Mouse (Mus musculus) liver, embryonic 11.5 days (tissue): Measurements from ENCODE around the gene Mslnl. TPM values are rescaled to one million over a fixed set of nuclear protein-coding genes. Genes with fewer than 3 reads are reported as not detected.
"Not testable (repeated sequence)": the region's sequence is repeated elsewhere in the genome, so short reads cannot be mapped to it uniquely, and the experiment has no call there.

Experiments used
- ATAC-seq: fragments of 200-750 bp; cut with Nextera tagmentation; replicated peaks from 2 replicates; pipeline ENCODE4 v1.8.0; 2017; ENCODE audit warnings: moderate number of reproducible peaks, mild to moderate bottlenecking, moderate TSS enrichment, moderate library complexity; ENCODE audit not compliant: low FRiP score
- DNase-seq: peaks from one replicate; pipeline ENCODE4 v3.0.0-alpha.2; 2017; ENCODE audit warnings: low spot score
- H3K27ac ChIP-seq: fragments of 300-500 bp; sonication (generic); 2 replicates; pipeline ENCODE4 v1.5.1; 2014; ENCODE audit warnings: mild to moderate bottlenecking, low read depth, low read length, control low read depth
- H3K27me3 ChIP-seq: fragments of 300-500 bp; sonication (generic); replicated peaks from 2 replicates; pipeline ENCODE4 v1.6.1; 2014; ENCODE audit warnings: low read length, mixed read lengths; ENCODE audit not compliant: control insufficient read depth, insufficient read depth
- H3K36me3 ChIP-seq: fragments of 300-500 bp; sonication (generic); 2 replicates; pipeline ENCODE4 v1.6.1; 2014; ENCODE audit warnings: mild to moderate bottlenecking, low read length, moderate library complexity, mixed read lengths; ENCODE audit not compliant: control insufficient read depth, insufficient read depth
- H3K4me1 ChIP-seq: fragments of 300-500 bp; sonication (generic); replicated peaks from 2 replicates; pipeline ENCODE4 v1.6.1; 2014; ENCODE audit warnings: low read length, mixed read lengths; ENCODE audit not compliant: control insufficient read depth, insufficient read depth
- H3K4me2 ChIP-seq: fragments of 300-500 bp; sonication (generic); 2 replicates; pipeline ENCODE4 v1.6.1; 2014; ENCODE audit warnings: mild to moderate bottlenecking, control low read depth, moderate library complexity
- H3K4me3 ChIP-seq: fragments of 300-500 bp; sonication (generic); 2 replicates; pipeline ENCODE4 v1.5.1; 2014; ENCODE audit warnings: low read depth, low read length, control low read depth
- H3K9ac ChIP-seq: fragments of 300-500 bp; sonication (generic); 2 replicates; pipeline ENCODE4 v1.6.1; 2014; ENCODE audit warnings: low read depth, low read length, control low read depth
- H3K9me3 ChIP-seq: fragments of 300-500 bp; sonication (generic); 2 replicates; pipeline ENCODE4 v1.6.1; 2016; ENCODE audit warnings: low read length, inconsistent platforms, mixed read lengths; ENCODE audit not compliant: control insufficient read depth
- WGBS: fragments of 180-500 bp; shearing (Covaris S2); extraction: QIAGEN DNeasy Blood & Tissue Kit; methylation state at CpG from one replicate; pipeline ENCODE4 v1.1.7; 2014; 5-methylcytosine and 5-hydroxymethylcytosine counted together
- polyA plus RNA-seq: library from polyadenylated mRNA; unstranded; fragments of >200 nt; fragmentation: Nextera tagmentation; extraction: Ambion mirVana; gene quantifications from 2 replicates; pipeline ENCODE4 v1.2.1, GENCODE M21; 2014

The Mslnl gene
- polyA plus RNA-seq, 1 experiment from 2014 or later, result not detected

- ATAC-seq (no peak), DNase-seq (no peak)
- Histone ChIP-seq H3K9me3 (no peaks in the 10 kb centered on the region), H3K4me2 (peak overlapping the region; percentile 74), H3K9ac (peak overlapping the region; percentile 84), H3K4me1 (peaks cover 14% of the 10 kb centered on the region), H3K4me3 (peak overlapping the region; percentile 65), H3K27me3 (no peaks in the 10 kb centered on the region), H3K36me3 (peaks cover 13% of the 10 kb centered on the region; the same call in 1 of the 2 replicates), H3K27ac (no peak overlapping the region)
- WGBS, result 20% methylated on average over 4 of the region's 4 CpGs
These were observed 7.9 kb upstream of the Mslnl start for GRCm38 (mm10) chr17:25728009-25728270.

- Histone ChIP-seq H3K9ac (no peak overlapping the region), H3K4me3 (no peak overlapping the region), H3K27me3 (no peaks in the 10 kb centered on the region), H3K4me2 (no peak overlapping the region), H3K36me3 (peaks cover 7% of the 10 kb centered on the region; the same call in 1 of the 2 replicates), H3K27ac (no peak overlapping the region), H3K9me3 (no peaks in the 10 kb centered on the region), H3K4me1 (peaks cover 7% of the 10 kb centered on the region)
- peak; percentile 78 for DNase-seq
- 16% methylated on average over 2 of the region's 2 CpGs for WGBS
- ATAC-seq, result no peak
These were observed 3.8 kb upstream of the Mslnl start for GRCm38 (mm10) chr17:25732082-25732481.

DNA sequence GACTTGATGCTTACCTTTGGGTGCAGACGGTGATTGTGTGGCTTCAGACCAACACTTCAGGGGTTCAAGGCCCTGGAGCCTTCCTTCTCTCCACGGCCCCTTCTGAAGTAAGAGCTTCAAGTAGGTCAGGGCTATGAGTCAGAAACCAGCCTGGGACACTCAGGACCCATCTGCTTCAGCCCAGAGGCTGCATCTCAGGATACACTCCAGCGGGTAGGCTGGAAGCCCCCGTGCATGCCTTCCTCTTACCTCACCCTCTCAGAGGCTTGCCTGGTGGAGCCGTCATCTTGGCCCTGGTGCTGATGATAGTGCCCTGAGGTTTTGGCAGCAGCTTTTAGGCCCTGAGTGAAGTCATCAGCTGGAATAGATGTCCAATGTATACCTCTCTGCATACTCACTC lies 596 bp upstream of the Mslnl start:
- Histone ChIP-seq H3K36me3 (peaks cover 4% of the 10 kb centered on the region; the same call in 1 of the 2 replicates), H3K9ac (no peak overlapping the region), H3K27ac (no peak overlapping the region), H3K9me3 (no peaks in the 10 kb centered on the region), H3K4me3 (no peak overlapping the region), H3K4me2 (no peak overlapping the region), H3K4me1 (no peaks in the 10 kb centered on the region), H3K27me3 (no peaks in the 10 kb centered on the region)
- DNase-seq (no peak), ATAC-seq (no peak)
- WGBS, result 80% methylated on average over 5 of the region's 5 CpGs

DNA sequence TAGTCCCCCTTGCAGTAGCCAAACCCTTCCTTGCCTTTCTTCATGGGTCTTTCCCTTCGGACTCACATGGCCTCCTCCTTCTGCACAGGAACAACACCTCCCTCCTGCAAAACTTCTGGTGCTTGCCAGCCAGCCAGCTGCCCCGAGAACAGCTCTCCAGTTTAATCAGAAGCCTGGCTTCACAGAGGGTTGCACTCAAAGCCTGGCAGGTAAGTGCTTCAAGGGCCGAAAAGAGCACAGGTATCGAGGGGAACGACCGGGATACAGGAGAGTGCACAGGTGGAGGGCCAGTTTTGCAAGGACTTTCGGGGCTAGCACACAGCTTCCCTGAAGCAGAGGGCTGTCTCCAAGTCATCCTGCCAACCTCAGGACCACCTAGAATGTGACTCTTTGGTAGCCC lies 3.0 kb downstream of the Mslnl start:
- no peaks in the 10 kb centered on the region for H3K9me3 ChIP-seq
- no peaks in the 10 kb centered on the region for H3K27me3 ChIP-seq
- DNase-seq (no peak), ATAC-seq (no peak)
- H3K27ac ChIP-seq, result no peak overlapping the region
- H3K4me2 ChIP-seq, result no peak overlapping the region
- 66% methylated on average over 7 of the region's 7 CpGs for WGBS
- no peak overlapping the region for H3K9ac ChIP-seq
- H3K4me3 ChIP-seq, result no peak overlapping the region
- H3K4me1 ChIP-seq, result no peaks in the 10 kb centered on the region
- H3K36me3 ChIP-seq, result no peaks in the 10 kb centered on the region

DNA sequence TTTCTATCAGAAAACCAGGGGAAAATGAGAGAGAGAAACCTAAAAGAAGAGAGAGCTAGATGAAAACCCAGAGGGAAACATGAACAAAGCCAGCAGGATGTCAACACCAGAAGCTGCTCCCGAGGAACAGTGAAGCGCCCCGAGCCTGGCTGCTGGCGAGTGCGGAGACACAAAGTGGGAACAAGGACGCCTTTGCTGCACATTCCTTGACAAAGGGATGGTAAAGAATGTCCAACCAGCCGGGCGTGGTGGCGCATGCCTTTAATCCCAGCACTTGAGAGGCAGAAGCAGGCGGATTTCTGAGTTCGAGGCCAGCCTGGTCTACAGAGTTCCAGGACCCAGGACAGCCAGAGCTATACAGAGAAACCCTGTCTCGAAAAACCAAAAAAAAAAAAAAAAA lies 5.6 kb downstream of the Mslnl start:
- not testable (repeated sequence) for H3K4me1 ChIP-seq, H3K9ac ChIP-seq, H3K36me3 ChIP-seq, H3K4me2 ChIP-seq, H3K4me3 ChIP-seq, DNase-seq, H3K9me3 ChIP-seq, ATAC-seq, H3K27ac ChIP-seq, H3K27me3 ChIP-seq
- 67% methylated on average over 12 of the region's 12 CpGs for WGBS

- ATAC-seq (no peak), DNase-seq (no peak)
- Histone ChIP-seq H3K27me3 (no peaks in the 10 kb centered on the region; the same call in 1 of the 2 replicates), H3K27ac (no peak overlapping the region), H3K4me2 (no peak overlapping the region), H3K4me1 (no peaks in the 10 kb centered on the region), H3K9ac (no peak overlapping the region), H3K9me3 (no peaks in the 10 kb centered on the region), H3K4me3 (no peak overlapping the region), H3K36me3 (no peaks in the 10 kb centered on the region)
- 90% methylated on average over 9 of the region's 9 CpGs for WGBS
These were observed 8.0 kb downstream of the Mslnl start for GRCm38 (mm10) chr17:25743831-25744230.

DNA sequence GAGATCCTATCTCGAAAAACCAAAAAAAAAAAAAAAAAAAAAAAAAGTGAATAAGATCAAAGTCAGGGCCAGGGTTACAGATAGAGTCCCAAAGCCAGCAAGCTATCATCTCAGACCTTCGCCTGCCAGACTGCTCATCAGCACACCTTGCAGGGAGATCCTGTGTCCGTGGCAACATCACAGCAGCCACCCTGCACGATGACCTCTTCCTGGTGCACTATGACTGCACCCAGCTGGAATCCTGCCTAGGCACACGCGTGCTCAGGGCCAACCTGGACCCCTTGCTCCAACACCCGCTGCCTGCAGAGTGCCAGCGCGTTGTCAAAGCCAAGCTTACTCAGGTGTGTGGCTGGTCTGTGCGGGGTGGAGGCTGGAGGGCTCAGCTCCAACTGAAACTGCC lies 8.5 kb downstream of the Mslnl start:
- no peak overlapping the region for H3K9ac ChIP-seq
- no peak overlapping the region for H3K27ac ChIP-seq
- no peak for ATAC-seq
- no peaks in the 10 kb centered on the region for H3K36me3 ChIP-seq
- no peak for DNase-seq
- no peak overlapping the region for H3K4me3 ChIP-seq
- no peaks in the 10 kb centered on the region for H3K4me1 ChIP-seq
- no peaks in the 10 kb centered on the region for H3K9me3 ChIP-seq
- no peaks in the 10 kb centered on the region; the same call in 1 of the 2 replicates for H3K27me3 ChIP-seq
- WGBS, result 66% methylated on average over 10 of the region's 10 CpGs
- no peak overlapping the region for H3K4me2 ChIP-seq

- Histone ChIP-seq H3K4me2 (no peak overlapping the region), H3K36me3 (no peaks in the 10 kb centered on the region), H3K4me1 (no peaks in the 10 kb centered on the region), H3K9me3 (no peaks in the 10 kb centered on the region), H3K9ac (no peak overlapping the region), H3K4me3 (no peak overlapping the region), H3K27ac (no peak overlapping the region), H3K27me3 (no peaks in the 10 kb centered on the region; the same call in 1 of the 2 replicates)
- no peak for DNase-seq
- no peak for ATAC-seq
- 88% methylated on average over 4 of the region's 4 CpGs for WGBS
These were observed 12.4 kb downstream of the Mslnl start for GRCm38 (mm10) chr17:25748238-25748637.

- 75% methylated on average over 6 of the region's 6 CpGs for WGBS
- no peak overlapping the region for H3K27ac ChIP-seq
- H3K27me3 ChIP-seq, result no peaks in the 10 kb centered on the region; the same call in 1 of the 2 replicates
- no peak for DNase-seq
- no peaks in the 10 kb centered on the region for H3K9me3 ChIP-seq
- H3K4me1 ChIP-seq, result no peaks in the 10 kb centered on the region
- no peak overlapping the region for H3K4me3 ChIP-seq
- no peak overlapping the region for H3K9ac ChIP-seq
- H3K36me3 ChIP-seq, result no peaks in the 10 kb centered on the region
- H3K4me2 ChIP-seq, result no peak overlapping the region
- ATAC-seq, result no peak
These were observed 13.5 kb downstream of the Mslnl start for GRCm38 (mm10) chr17:25749314-25749713.
